Mouse (Mus musculus): ENCODE results near the gene Itpr1.

The Itpr1 gene

GRCm38 (mm10) chr6:108379041-108379440 is 166.1 kb downstream of the Itpr1 start:
- no peak for DNase-seq (ENCODE audit: low read depth, low spot score)

- no peak for DNase-seq (ENCODE audit: low read depth, low spot score)
These were observed 167.3 kb downstream of the Itpr1 start for GRCm38 (mm10) chr6:108380209-108380608.

GRCm38 (mm10) chr6:108390624-108391324 is 177.9 kb downstream of the Itpr1 start:
- no peak for DNase-seq (ENCODE audit: low read depth, low spot score)

GRCm38 (mm10) chr6:108393131-108393530 is 180.2 kb downstream of the Itpr1 start:
- DNase-seq (ENCODE audit: low read depth, low spot score), result no peak

DNA sequence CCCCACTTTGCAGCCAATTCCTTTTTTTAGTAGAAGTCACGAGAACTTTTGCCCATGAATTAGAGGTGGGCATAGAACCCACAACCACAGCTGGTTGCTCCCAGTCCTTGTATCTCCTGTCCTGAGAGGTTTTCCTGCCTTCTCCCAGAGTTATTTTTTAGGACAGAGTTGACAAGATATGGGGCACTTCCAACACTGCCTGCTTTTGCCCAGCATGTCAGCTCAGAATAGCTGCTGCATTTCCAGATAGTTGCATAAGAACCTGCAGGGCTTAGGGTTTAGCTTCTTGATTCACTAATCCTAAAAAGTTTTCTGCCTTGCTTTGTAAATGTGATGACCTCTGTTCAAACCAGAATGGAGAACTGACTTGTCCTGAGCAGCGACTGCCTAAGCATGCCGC is 185.1 kb downstream of the Itpr1 start:
- no peak for DNase-seq (ENCODE audit: low read depth, low spot score)

DNA sequence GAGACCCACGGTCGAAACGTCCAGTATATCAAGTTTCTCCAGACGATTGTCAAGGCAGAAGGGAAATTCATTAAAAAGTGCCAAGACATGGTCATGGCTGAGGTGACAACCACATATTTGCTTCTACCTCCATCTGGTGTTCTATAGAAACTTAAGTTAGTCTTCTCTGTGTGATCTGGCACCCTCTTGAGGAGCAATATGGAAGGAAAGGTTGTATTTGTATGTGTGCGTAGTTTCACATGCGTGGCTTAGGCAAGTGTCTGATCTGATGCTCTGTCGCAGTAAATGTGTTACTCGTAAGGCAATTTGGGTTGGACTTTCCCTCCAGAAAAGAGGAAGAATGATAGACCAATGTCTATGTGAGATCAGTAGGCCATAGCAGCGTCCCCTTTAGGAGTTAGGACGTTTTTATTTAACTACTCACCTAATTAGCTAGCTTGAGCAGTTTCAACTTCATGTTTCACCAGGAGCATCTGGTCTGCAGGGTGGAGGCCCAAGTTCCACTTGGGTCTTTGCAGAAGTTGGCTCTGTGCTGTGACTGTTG is 188.6 kb downstream of the Itpr1 start:
- no peak for DNase-seq (ENCODE audit: low read depth, low spot score)

DNA sequence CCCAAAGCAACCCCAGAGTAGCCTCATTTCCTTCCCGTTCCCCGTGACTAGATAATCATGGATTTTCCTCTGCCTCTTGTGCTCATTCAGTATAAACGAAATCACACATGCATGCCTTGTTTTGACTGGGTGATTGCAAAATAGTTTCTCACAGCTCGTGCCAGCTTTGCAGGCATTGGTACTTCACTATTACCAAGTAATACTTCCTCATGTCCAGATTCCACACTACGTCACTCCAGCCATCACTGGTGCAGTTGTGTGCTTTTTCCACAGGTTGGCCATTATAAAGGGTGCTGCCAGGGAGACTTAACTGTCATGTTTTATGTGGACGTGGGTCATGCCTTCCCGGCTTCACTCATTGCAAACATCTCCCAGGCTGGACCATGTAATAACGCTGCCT is 191.8 kb downstream of the Itpr1 start:
- no peak for DNase-seq (ENCODE audit: low read depth, low spot score)

GRCm38 (mm10) chr6:108408053-108408452 is 195.2 kb downstream of the Itpr1 start:
- DNase-seq (ENCODE audit: low read depth, low spot score), result peak; percentile 52

GRCm38 (mm10) chr6:108408726-108409125 is 195.8 kb downstream of the Itpr1 start:
- DNase-seq (ENCODE audit: low read depth, low spot score), result no peak

DNA sequence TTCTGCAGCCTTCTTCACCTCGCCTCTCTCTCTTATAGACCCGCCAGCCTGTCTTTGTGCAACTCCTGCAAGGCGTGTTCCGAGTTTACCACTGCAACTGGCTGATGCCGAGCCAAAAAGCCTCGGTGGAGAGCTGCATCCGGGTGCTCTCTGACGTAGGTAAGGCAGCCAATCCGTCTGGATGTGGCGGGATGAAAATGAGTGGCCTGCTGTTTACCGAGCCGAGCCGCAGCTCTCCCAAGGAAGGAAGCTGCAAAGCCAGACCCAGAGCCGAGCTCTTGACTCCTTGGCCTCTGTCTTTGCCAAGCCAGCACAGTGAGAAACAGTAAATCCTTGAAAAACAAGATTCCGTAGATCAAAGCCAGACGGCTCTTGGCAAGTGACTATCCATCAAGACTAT is 197.9 kb downstream of the Itpr1 start:
- no peak for DNase-seq (ENCODE audit: low read depth, low spot score)

DNA sequence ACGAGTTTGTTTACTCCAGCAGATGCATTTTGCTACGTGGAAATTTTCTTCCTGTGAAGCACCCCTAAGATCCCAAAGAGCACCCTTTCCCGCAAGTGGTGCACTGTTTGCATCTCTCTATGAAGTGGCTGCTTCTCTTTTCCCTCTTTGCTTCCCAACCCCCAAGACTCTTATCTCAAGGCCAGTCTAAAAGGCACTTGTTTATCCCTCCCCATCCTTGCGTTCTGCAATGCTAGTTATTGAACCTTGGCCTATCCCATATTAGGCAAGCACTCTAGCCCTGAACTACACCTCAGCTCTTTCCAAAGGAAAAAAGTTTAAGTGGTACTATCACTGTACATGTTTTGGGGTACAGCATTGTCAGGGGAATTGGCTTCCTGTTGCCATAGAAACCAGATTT is 198.3 kb downstream of the Itpr1 start:
- no peak for DNase-seq (ENCODE audit: low read depth, low spot score)

DNA sequence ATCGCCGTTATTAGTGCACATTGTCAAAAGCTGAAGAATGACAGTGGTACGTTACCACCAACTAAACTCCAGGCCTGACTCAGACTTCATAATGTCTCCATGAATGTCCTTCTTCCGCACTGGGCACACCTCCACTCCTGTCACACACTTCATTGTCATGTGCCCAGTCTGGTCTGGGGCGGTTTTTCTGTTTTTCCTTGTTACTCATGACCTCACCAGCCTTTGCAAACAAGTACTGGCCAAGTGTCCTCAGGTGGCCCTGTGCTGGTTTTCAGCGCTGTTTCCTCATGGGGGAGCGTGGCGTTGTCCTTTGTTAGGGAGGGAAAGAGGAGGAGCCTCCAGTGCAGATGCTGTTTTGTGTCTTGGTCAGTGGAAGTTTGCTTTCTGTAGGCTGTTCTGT is 200.1 kb downstream of the Itpr1 start:
- no peak for DNase-seq (ENCODE audit: low read depth, low spot score)

DNA sequence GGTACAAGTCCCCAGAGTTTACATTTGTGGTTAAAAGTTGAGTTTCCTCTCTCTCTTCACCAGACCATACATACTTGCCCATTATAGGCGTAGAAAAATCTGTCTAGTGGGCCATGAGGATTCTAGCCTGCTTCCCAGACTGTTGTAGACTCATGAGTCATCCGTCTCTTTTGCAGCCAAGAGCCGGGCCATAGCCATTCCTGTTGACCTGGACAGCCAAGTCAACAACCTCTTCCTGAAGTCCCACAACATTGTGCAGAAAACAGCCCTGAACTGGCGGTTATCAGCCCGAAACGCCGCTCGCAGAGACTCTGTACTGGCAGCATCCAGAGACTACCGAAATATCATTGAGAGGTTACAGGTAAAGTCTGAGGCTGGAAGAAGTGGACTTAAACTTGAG is 200.7 kb downstream of the Itpr1 start:
- no peak for DNase-seq (ENCODE audit: low read depth, low spot score)

DNA sequence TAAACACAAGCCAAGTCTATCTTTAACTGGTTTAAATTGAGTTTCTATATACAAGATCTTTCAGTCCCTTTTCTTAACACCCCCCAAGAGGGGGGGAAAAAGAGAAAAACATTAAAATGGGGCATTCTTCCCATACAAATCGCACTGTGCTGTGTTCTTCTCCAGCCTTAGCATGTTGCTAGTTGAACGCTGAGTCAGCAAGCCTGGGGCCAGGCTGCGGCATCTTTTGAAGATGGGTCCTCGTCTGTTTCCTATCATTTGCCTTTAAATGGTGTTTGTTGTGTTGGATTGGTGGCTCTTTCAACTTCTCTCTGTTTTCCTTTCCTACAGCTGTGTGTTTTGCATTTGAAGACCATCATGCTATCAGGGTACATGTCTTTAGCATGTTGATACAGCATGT is 203.0 kb downstream of the Itpr1 start:
- DNase-seq (ENCODE audit: low read depth, low spot score), result no peak

DNA sequence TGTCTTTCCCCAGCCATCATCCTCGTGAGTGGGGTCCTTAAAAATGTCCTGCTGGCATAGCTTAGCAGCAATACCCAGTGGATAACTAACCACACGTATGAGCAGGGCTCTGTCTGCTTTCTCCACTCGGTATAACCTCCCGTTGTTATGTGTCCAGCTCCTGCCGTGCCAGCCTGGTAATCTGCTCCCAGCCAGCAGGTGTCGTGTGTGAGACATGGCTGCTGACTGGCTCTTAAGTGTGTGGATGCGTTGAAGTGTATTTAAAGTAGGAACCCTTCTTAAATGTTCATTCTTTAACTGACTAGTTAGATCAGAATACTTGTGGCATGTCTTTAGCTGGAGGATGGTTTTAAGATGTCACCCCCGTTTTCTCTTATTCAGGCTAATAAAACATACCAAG is 204.6 kb downstream of the Itpr1 start:
- peak; percentile 55 for DNase-seq (ENCODE audit: low read depth, low spot score)

- DNase-seq (ENCODE audit: low read depth, low spot score), result no peak
These were observed 205.3 kb downstream of the Itpr1 start for GRCm38 (mm10) chr6:108418218-108418617.

DNA sequence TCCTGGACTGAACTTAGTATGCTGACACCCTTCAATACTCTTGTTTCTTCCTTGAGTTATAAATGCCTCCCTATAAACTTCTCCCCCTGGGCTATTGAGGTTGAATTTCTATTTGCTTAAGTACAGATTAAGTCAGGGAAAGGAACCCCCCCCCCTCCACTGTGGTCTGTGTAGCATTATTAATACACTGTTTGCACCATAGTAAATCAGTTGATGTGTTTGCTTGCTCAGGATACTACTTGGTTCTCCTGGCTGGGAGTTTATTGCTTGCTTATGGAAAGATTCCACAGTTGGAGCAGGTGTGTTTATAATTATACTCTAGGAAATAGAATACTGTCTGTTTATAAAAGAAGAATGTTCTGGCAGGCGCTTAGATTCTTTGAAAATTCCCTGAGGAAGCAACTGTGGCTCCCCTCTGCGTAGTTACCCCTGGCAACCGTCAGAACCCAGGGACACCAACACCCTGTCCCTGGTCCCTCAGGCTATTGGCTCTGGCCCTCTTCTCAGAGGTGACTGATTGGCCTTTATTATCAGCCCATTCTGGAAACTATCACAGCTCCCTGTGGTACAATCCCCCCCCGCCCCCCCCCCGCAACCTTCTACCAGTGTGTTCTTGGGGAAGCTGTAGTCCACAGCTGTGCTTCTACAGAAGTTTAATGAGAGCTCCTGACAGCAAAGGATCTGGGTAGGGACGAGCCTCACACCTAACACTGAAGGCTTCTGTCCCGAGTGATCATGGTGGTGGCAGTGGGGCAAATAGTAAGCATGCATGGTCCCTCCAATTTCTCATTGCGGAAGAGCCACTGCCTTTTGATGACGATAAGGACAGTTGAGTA is 212.1 kb downstream of the Itpr1 start:
- DNase-seq (ENCODE audit: low read depth, low spot score), result no peak

- DNase-seq (ENCODE audit: low read depth, low spot score), result peak; percentile 93
These were observed 213.9 kb downstream of the Itpr1 start for GRCm38 (mm10) chr6:108426789-108427188.

GRCm38 (mm10) chr6:108428383-108428782 is 215.5 kb downstream of the Itpr1 start:
- DNase-seq (ENCODE audit: low read depth, low spot score), result no peak

DNA sequence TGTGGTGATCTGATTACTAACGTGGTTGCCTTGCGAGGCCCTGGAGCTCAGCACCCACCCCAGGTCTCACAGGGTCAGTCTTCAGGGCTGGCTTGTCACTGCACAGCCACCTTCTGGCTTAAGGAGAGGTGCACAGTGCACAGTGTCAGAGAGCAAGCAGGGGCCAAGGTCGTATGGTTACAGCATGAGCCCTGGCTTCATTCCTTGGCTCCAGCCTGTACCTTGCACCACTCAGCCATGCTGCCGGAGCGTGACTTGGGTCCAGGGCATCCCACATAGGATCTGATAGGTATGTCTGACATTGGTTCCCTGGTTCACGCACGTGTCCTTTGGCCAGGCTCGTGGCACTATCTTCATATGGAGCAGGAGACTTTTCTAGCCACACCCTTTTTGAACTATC is 217.1 kb downstream of the Itpr1 start:
- DNase-seq (ENCODE audit: low read depth, low spot score), result no peak

- no peak for DNase-seq (ENCODE audit: low read depth, low spot score)
These were observed 218.3 kb downstream of the Itpr1 start for GRCm38 (mm10) chr6:108431193-108431592.

DNA sequence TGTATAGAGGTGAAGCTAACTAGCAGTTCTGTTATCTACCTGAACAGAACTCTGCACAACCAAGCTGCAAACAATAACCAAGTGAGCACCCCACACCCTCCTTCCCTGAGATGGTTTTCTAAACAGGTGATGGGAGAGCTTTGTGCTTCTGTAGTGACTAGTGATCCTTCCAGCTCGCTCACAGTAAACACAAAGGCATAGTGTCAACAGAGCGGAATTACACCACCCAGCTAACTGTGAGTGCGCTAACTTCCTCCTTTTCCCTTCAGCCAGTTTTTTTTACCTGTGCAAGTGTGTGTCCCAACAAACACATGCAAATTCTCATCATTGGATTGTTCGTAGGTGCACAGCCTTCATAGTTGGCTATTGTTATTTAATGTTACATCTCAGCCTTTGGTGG is 219.9 kb downstream of the Itpr1 start:
- DNase-seq (ENCODE audit: low read depth, low spot score), result no peak

GRCm38 (mm10) chr6:108434816-108435215 is 221.9 kb downstream of the Itpr1 start:
- DNase-seq (ENCODE audit: low read depth, low spot score), result no peak
